Mouse (Mus musculus): ENCODE measurements at regions not wholly inside any gene's neighbourhood (a gene's known extent, or its start where the extent isn't known, plus 50 kb on each side); places are given as distances from the start of the nearest gene placed in this dataset.

GRCm38 (mm10) chr3:38684247-38684991 lies 199.8 kb upstream of the Ankrd50 start:
- intact Hi-C loops (cut with DNase I) = no loop called here
- H3K4me3 ChIP-seq = no peak overlapping the region
- no peak overlapping the region for H3K27ac ChIP-seq
- DNase-seq (ENCODE audit: extremely low spot score in 1 of 2, low spot score in 2 of 2) = no peak
- no peak for TF ChIP-seq CTCF (IDR thresholded peaks at IDR 0.05)

- no peak overlapping the region for H3K4me3 ChIP-seq
- intact Hi-C loops (cut with DNase I) = no loop called here
Measured at GRCm38 (mm10) chr3:38663670-38664494, 179.2 kb upstream of the Ankrd50 start.

GRCm38 (mm10) chr3:38663023-38663422 lies 178.4 kb upstream of the Ankrd50 start:
- H3K27ac ChIP-seq = no peak overlapping the region
- TF ChIP-seq CTCF (IDR thresholded peaks at IDR 0.05) = peak; percentile 49
- no peak for DNase-seq (ENCODE audit: extremely low spot score in 1 of 2, low spot score in 2 of 2)
- H3K4me3 ChIP-seq = no peak overlapping the region
- intact Hi-C loops (cut with DNase I) = no loop called here

More at GRCm38 (mm10) chr3:38663670-38664494, 179.2 kb upstream of the Ankrd50 start:
- no peak overlapping the region for H3K27ac ChIP-seq
- TF ChIP-seq CTCF (IDR thresholded peaks at IDR 0.05) = no peak
- DNase-seq (ENCODE audit: extremely low spot score in 1 of 2, low spot score in 2 of 2) = no peak

- intact Hi-C loops (cut with DNase I) = no loop called here
- TF ChIP-seq CTCF (IDR thresholded peaks at IDR 0.05) = no peak
- Histone ChIP-seq H3K4me3 (no peak overlapping the region), H3K27ac (no peak overlapping the region)
- no peak for DNase-seq (ENCODE audit: extremely low spot score in 1 of 2, low spot score in 2 of 2)
Measured at GRCm38 (mm10) chr3:38656790-38657189, 172.1 kb upstream of the Ankrd50 start.

GRCm38 (mm10) chr3:38653928-38654327 lies 169.3 kb upstream of the Ankrd50 start:
- no peak for TF ChIP-seq CTCF (IDR thresholded peaks at IDR 0.05)
- DNase-seq (ENCODE audit: extremely low spot score in 1 of 2, low spot score in 2 of 2) = no peak
- Histone ChIP-seq H3K27ac (no peak overlapping the region), H3K4me3 (no peak overlapping the region)
- intact Hi-C loops (cut with DNase I) = no loop called here

GRCm38 (mm10) chr3:38652985-38653685 lies 168.5 kb upstream of the Ankrd50 start:
- DNase-seq (ENCODE audit: extremely low spot score in 1 of 2, low spot score in 2 of 2) = no peak
- H3K27ac ChIP-seq = no peak overlapping the region
- no peak for TF ChIP-seq CTCF (IDR thresholded peaks at IDR 0.05)
- intact Hi-C loops (cut with DNase I) = no loop called here
- H3K4me3 ChIP-seq = no peak overlapping the region

- no peak overlapping the region for H3K4me3 ChIP-seq
- no peak for TF ChIP-seq CTCF (IDR thresholded peaks at IDR 0.05)
- no peak overlapping the region for H3K27ac ChIP-seq
- DNase-seq (ENCODE audit: extremely low spot score in 1 of 2, low spot score in 2 of 2) = no peak
- intact Hi-C loops (cut with DNase I) = no loop called here
Measured at GRCm38 (mm10) chr3:38650176-38650575, 165.5 kb upstream of the Ankrd50 start.

- no peak for TF ChIP-seq CTCF (IDR thresholded peaks at IDR 0.05)
- no peak overlapping the region for H3K4me3 ChIP-seq
- no peak overlapping the region for H3K27ac ChIP-seq
- intact Hi-C loops (cut with DNase I) = no loop called here
- no peak for DNase-seq (ENCODE audit: extremely low spot score in 1 of 2, low spot score in 2 of 2)
Measured at GRCm38 (mm10) chr3:38648633-38649032, 164.0 kb upstream of the Ankrd50 start.

GRCm38 (mm10) chr3:38647737-38648330 lies 163.2 kb upstream of the Ankrd50 start:
- no peak overlapping the region for H3K4me3 ChIP-seq
- intact Hi-C loops (cut with DNase I) = no loop called here
- H3K27ac ChIP-seq = no peak overlapping the region
- no peak for DNase-seq (ENCODE audit: extremely low spot score in 1 of 2, low spot score in 2 of 2)
- no peak for TF ChIP-seq CTCF (IDR thresholded peaks at IDR 0.05)

- TF ChIP-seq CTCF (IDR thresholded peaks at IDR 0.05) = no peak
- no peak overlapping the region for H3K27ac ChIP-seq
- intact Hi-C loops (cut with DNase I) = no loop called here
- no peak overlapping the region for H3K4me3 ChIP-seq
- no peak for DNase-seq (ENCODE audit: extremely low spot score in 1 of 2, low spot score in 2 of 2)
Measured at GRCm38 (mm10) chr3:38641733-38642132, 157.1 kb upstream of the Ankrd50 start.

GRCm38 (mm10) chr3:38636806-38637205 lies 152.2 kb upstream of the Ankrd50 start:
- no peak for TF ChIP-seq CTCF (IDR thresholded peaks at IDR 0.05)
- intact Hi-C loops (cut with DNase I) = no loop called here
- no peak for DNase-seq (ENCODE audit: extremely low spot score in 1 of 2, low spot score in 2 of 2)

GRCm38 (mm10) chr3:38633347-38633746 lies 148.7 kb upstream of the Ankrd50 start:
- Histone ChIP-seq H3K27ac (no peak overlapping the region), H3K4me3 (no peak overlapping the region)
- no peak for TF ChIP-seq CTCF (IDR thresholded peaks at IDR 0.05)
- intact Hi-C loops (cut with DNase I) = no loop called here
- no peak for DNase-seq (ENCODE audit: extremely low spot score in 1 of 2, low spot score in 2 of 2)

More at GRCm38 (mm10) chr3:38636806-38637205, 152.2 kb upstream of the Ankrd50 start:
- Histone ChIP-seq H3K4me3 (no peak overlapping the region), H3K27ac (no peak overlapping the region)
